Mouse (Mus musculus) T-cell, adult 66 days (primary cell): ENCODE data around the gene A930002H24Rik. TPM values are rescaled to one million over a fixed set of nuclear protein-coding genes. Genes with fewer than 3 reads are reported as not detected.

Source experiments
- total RNA-seq, 2 experiments: library from RNA; stranded (reverse); gene quantifications; 3 replicates in 1 of 2; 4 replicates in 1 of 2; pipeline ENCODE4 v1.2.4; 2023

The A930002H24Rik gene
- total RNA-seq = not detected

GRCm38 (mm10) chr17:63863647-63864149 lies at the start of gene A930002H24Rik:
A930002H24Rik (minus strand) TSS chr17:63863791.

GRCm38 (mm10) chr17:63863012-63863630 lies 470 bp downstream of the A930002H24Rik start, which contains the start of gene Fer:
Fer (plus strand) TSS chr17:63863062.

Other genes with a start within 250 kb of the A930002H24Rik start
- gene Fer, start 729 bp downstream of the A930002H24Rik start, total RNA-seq = under 1 TPM; 0.68 to 0.79 TPM